Mouse (Mus musculus) limb, embryonic 11.5 days (tissue): ENCODE results near the gene Inafm1. TPM values are rescaled to one million over a fixed set of nuclear protein-coding genes. Genes with fewer than 3 reads are reported as not detected.
A peak's percentile ranks its signal among the peaks of the same experiment; 100 is the strongest.
"Not testable (repeated sequence)": the region's sequence is repeated elsewhere in the genome, so short reads cannot be mapped to it uniquely, and the experiment has no call there.

Source experiments
- ATAC-seq: fragments of 200-750 bp; cut with Nextera tagmentation; 2 replicates; pipeline ENCODE4 v1.8.0; 2017; ENCODE audit warnings: low read depth; ENCODE audit not compliant: insufficient number of reproducible peaks, low FRiP score, low TSS enrichment
- DNase-seq: peaks from one replicate; pipeline ENCODE4 v3.0.0-alpha.2; 2015; ENCODE audit warnings: low spot score
- H3K27ac ChIP-seq: fragments of 300-500 bp; sonication (generic); replicated peaks from 2 replicates; pipeline ENCODE4 v1.5.1; 2014; ENCODE audit warnings: low read depth, mild to moderate bottlenecking, low read length
- H3K27me3 ChIP-seq: fragments of 300-500 bp; sonication (generic); 2 replicates; pipeline ENCODE4 v1.6.1; 2014; ENCODE audit warnings: mild to moderate bottlenecking, low read length, mixed read lengths; ENCODE audit not compliant: control insufficient read depth, insufficient read depth
- H3K36me3 ChIP-seq: fragments of 300-500 bp; sonication (generic); 2 replicates; pipeline ENCODE4 v1.6.1; 2014; ENCODE audit warnings: mild to moderate bottlenecking, low read length, moderate library complexity, mixed read lengths; ENCODE audit not compliant: control insufficient read depth, insufficient read depth
- H3K4me1 ChIP-seq: fragments of 300-500 bp; sonication (generic); 2 replicates; pipeline ENCODE4 v1.6.1; 2014; ENCODE audit warnings: low read length, mixed read lengths; ENCODE audit not compliant: control insufficient read depth, insufficient read depth
- H3K4me2 ChIP-seq: fragments of 300-500 bp; sonication (generic); 2 replicates; pipeline ENCODE4 v1.6.1; 2014; ENCODE audit warnings: low read depth, mild to moderate bottlenecking, moderate library complexity; ENCODE audit not compliant: severe bottlenecking
- H3K4me3 ChIP-seq: fragments of 300-500 bp; sonication (generic); 2 replicates; pipeline ENCODE4 v1.5.1; 2014; ENCODE audit warnings: low read depth, low read length
- H3K9ac ChIP-seq: fragments of 300-500 bp; sonication (generic); 2 replicates; pipeline ENCODE4 v1.6.1; 2014; ENCODE audit warnings: mild to moderate bottlenecking, low read length
- H3K9me3 ChIP-seq: fragments of 300-500 bp; sonication (generic); 2 replicates; pipeline ENCODE4 v1.6.1; 2016; ENCODE audit warnings: low read length; ENCODE audit not compliant: control insufficient read depth
- WGBS: fragments of 180-500 bp; shearing (Covaris S2); extraction: QIAGEN DNeasy Blood & Tissue Kit; methylation state at CpG from one replicate; pipeline ENCODE4 v1.1.7; 2014; 5-methylcytosine and 5-hydroxymethylcytosine counted together
- polyA plus RNA-seq: library from polyadenylated mRNA; unstranded; fragments of >200 nt; fragmentation: Nextera tagmentation; extraction: Ambion mirVana; gene quantifications from 2 replicates; pipeline ENCODE4 v1.2.1, GENCODE M21; 2014

Gene Inafm1
- polyA plus RNA-seq, 1 experiment from 2014 or later = 7.9 TPM

DNA sequence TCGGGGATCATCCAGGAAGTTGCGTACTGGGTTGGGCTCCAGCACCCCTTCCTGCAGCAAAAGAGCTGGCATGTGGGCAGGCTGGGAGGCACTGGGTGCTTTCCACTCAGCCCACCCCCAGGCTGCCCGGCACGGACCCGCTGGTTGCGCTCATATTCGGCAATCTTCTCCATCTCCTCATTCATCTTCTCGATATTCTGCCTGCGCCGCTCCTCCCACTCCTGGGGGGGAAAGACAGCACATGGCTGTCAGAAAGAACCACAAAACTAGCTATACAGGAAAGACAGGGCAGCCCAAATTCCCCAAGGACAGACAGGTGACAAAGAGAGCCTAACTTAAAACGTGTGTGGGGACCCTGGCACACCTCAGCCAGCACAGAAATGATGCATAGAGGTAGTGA lies 7.3 kb upstream of the Inafm1 start:
- no peak overlapping the region for H3K27ac ChIP-seq
- no peak overlapping the region for H3K4me3 ChIP-seq
- no peak for DNase-seq
- WGBS = 87% methylated on average over 11 of the region's 11 CpGs
- no peaks in the 10 kb centered on the region for H3K9me3 ChIP-seq
- 0 out of 2 replicates have a peak, but pooled peaks cover 5% of the 10 kb centered on the region for H3K4me1 ChIP-seq
- ATAC-seq = no peak
- H3K36me3 ChIP-seq = peaks cover 21% of the 10 kb centered on the region
- H3K27me3 ChIP-seq = no peaks in the 10 kb centered on the region
- no peak overlapping the region for H3K9ac ChIP-seq
- H3K4me2 ChIP-seq = no peak overlapping the region

DNA sequence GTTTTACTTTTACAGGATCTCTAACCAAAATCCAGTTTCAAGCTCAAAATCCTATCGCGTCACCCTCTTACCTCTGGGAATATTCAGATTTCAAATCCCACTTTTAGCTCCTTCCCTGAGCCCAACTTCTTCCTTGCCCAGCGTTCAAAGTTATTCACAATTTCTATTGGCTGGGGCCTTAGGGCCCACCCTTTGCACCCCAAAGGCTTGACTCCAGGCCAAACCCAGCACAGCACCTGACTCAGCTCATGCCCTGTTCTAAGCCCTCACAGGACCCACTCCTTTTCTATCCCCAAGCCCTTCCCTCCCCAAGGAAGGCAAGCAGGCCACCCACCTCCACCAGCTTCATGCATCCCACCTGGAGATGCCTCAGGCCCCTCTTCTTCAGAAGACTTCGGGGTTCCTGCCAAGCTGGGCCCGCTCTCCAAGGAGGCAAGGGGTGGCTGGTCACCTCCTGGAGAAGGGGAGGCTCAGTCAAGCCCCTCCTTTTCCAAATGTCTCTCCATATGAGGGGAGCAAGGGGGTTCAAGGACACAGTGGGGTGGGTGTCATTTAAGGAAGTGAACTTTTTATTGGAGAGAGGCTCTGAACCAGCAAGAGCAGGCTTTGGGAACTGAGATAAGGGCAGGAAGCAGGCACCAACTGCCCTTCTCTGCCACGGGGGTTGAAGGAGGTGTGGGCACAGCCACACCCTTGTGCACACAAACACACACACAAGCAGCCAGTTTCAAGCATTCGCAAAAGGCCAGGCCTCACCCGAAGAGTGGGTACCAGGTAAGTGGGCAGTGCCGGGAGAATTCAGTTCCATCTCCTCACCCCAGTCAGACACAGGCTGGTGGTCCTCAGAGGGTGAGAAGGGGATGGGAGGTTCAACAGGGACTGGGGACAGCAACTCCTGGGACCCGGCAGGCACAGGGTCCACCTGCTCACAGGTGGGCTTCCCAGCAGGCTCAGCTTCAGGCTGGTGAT lies 1.8 kb upstream of the Inafm1 start:
- no peak overlapping the region for H3K9ac ChIP-seq
- ATAC-seq (no peak), DNase-seq (no peak)
- H3K4me3 ChIP-seq = no peak overlapping the region
- H3K4me2 ChIP-seq = no peak overlapping the region
- H3K36me3 ChIP-seq = peaks cover 10% of the 10 kb centered on the region
- no peaks in the 10 kb centered on the region for H3K27me3 ChIP-seq
- H3K27ac ChIP-seq = no peak overlapping the region
- H3K9me3 ChIP-seq = no peaks in the 10 kb centered on the region
- H3K4me1 ChIP-seq = peaks cover 14% of the 10 kb centered on the region
- WGBS = 83% methylated on average over 10 of the region's 10 CpGs

DNA sequence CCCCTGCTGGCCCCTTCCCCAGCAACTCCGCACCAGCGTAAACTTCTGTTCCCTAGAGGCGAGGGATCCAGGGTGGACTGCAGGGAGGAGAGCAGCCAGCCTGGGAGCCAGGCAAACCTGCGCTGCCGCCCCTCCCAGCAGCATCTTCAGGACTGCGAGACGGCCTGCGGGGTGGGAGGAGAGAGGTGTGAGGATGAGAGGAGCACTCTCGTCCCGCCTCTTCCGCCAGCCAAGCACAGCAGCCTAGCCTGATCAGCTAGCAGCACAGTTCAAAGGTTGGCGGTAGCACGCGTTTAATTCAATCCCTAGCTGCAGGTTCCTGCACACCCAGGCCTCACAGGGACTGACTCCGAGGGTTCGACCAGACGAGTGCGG lies 336 bp upstream of the Inafm1 start:
- peak; percentile 57 for ATAC-seq
- Histone ChIP-seq H3K27me3 (no peaks in the 10 kb centered on the region), H3K4me2 (peak overlapping the region; percentile 98), H3K9me3 (no peaks in the 10 kb centered on the region), H3K36me3 (peaks cover 10% of the 10 kb centered on the region), H3K4me3 (peak overlapping the region; percentile 66), H3K9ac (peak overlapping the region; percentile 52; the same call in 1 of the 2 replicates), H3K27ac (peak overlapping the region; percentile 56; the same call in 1 of the 2 replicates), H3K4me1 (peaks cover 14% of the 10 kb centered on the region)
- whole genome bisulfite sequencing = under 1% methylated on average over 18 of the region's 18 CpGs
- DNase-seq = no peak

DNA sequence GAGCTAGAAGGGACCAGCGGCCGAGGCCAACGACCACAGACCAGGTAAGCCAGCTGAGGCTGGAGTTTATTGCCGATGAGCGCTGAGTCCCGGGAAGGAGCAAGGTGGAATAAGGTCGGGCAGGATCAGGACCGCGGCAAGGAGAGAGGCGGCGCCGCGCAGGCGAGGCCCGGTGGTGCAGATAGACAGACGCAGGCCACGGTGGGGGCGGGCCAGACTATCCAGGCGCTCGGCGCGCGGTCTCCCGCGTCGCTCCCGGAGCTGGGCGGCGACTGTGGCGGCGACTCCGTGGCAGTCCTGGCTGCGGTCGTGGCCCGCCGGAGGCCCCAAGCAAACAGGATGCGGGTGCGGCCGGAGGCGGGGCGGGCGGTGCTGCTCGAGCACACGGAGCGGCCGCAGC lies 736 bp downstream of the Inafm1 start:
- Histone ChIP-seq H3K9me3 (no peaks in the 10 kb centered on the region), H3K36me3 (peaks cover 7% of the 10 kb centered on the region), H3K4me2 (peak overlapping the region; percentile 98), H3K4me1 (peaks cover 14% of the 10 kb centered on the region), H3K27me3 (no peaks in the 10 kb centered on the region), H3K27ac (peak overlapping the region; percentile 80), H3K4me3 (peak overlapping the region; percentile 66), H3K9ac (peak overlapping the region; percentile 61)
- DNase-seq = peak; percentile 74
- under 1% methylated on average over 43 of the region's 46 CpGs for WGBS
- peak; percentile 75 for ATAC-seq

DNA sequence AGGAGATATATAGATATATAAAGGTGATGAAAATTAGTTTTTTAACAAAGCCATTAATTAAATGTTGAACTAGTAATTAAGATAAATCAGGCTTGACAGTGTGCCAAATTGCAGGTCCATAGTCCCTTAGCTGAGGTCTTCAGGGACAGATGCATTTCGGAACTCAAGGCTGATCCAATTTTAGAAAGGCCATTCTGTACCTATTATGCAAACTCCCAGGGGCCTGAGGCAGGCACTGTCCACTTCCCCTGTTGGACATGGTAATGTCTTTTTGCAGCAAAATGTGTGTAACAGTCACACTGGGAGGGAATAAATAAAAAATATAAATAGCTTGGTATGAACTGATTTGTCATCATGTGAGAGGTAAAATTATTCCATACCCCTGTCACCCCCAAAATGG lies 2.3 kb downstream of the Inafm1 start:
- H3K4me2 ChIP-seq = no peak overlapping the region
- 65% methylated on average over 1 of the region's 1 CpGs for WGBS
- ATAC-seq = no peak

DNA sequence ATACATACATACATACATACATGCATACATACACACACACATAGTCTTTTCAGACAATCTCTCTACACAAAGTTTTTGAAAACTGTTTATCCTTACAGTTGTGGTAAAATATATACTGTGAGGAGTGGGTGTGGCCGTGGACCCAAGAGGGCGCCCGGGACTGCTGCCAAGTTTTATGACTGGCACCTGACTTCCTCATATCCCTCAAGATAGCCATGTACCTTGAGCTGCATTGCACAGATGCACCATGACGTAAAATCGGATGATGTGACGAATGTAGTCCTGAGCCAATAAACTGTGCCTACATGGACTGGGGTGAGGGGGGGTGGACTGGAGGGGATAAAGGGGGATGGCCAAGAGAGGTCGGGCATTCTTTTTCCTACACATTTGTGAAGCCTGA lies 6.8 kb downstream of the Inafm1 start:
- not testable (repeated sequence) for H3K4me1 ChIP-seq, H3K9me3 ChIP-seq, H3K9ac ChIP-seq, H3K4me2 ChIP-seq, H3K27me3 ChIP-seq, ATAC-seq, H3K4me3 ChIP-seq, H3K36me3 ChIP-seq, DNase-seq, H3K27ac ChIP-seq
- WGBS = 86% methylated on average over 7 of the region's 7 CpGs

More for the DNA sequence above, 2.3 kb downstream of the Inafm1 start:
- H3K27me3 ChIP-seq = no peaks in the 10 kb centered on the region
- H3K9ac ChIP-seq = no peak overlapping the region
- DNase-seq = no peak
- H3K27ac ChIP-seq = no peak overlapping the region
- H3K4me3 ChIP-seq = no peak overlapping the region
- H3K4me1 ChIP-seq = peaks cover 14% of the 10 kb centered on the region
- no peaks in the 10 kb centered on the region; the same call in 1 of the 2 replicates for H3K36me3 ChIP-seq
- no peaks in the 10 kb centered on the region for H3K9me3 ChIP-seq

DNA sequence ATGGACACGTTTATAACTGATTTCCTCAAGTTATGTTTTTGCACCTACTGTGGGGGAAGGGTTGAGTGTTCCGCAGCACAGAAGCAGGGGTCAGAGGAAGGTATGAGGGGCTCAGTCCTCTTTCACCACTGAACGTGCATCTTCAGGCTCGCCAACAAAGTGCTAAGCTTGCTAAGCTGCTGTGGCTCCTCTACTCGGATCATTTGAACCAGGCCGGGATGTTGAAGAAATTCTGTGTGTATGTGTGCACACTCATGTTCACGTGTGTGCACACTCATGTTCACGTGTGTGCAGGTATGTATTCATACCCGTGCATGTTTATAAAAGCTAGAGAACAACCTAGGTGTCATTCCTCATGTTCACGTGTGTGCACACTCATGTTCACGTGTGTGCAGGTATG lies 7.6 kb downstream of the Inafm1 start:
- no peak for DNase-seq
- Histone ChIP-seq H3K4me1 (no peaks in the 10 kb centered on the region), H3K9me3 (peaks cover 3% of the 10 kb centered on the region; the same call in 1 of the 2 replicates), H3K9ac (no peak overlapping the region), H3K27ac (no peak overlapping the region), H3K36me3 (no peaks in the 10 kb centered on the region), H3K4me3 (no peak overlapping the region), H3K4me2 (no peak overlapping the region), H3K27me3 (no peaks in the 10 kb centered on the region)
- no peak for ATAC-seq
- 87% methylated on average over 11 of the region's 11 CpGs for WGBS

DNA sequence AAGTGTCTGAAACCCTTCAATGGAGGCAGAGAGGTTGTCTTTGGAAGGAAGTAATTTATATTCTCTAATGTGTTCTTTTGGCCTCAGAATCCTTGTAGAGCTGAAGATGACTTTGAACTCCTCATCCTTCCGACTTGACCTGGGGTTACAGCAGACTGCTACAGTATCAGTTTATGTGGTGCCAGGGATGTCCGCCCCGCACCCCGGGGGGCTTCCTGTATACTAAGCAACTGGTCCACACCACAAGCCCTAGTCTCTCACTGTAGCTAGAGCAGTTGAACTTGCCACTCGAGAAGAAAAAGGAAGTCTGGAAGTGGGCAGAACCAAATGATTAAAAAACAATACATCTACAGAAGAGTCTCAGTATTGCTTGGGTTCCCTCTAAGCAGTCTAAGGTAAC lies 9.6 kb downstream of the Inafm1 start:
- no peak overlapping the region for H3K4me2 ChIP-seq
- no peaks in the 10 kb centered on the region for H3K36me3 ChIP-seq
- no peak overlapping the region for H3K4me3 ChIP-seq
- H3K27me3 ChIP-seq = no peaks in the 10 kb centered on the region
- no peaks in the 10 kb centered on the region for H3K4me1 ChIP-seq
- no peak overlapping the region for H3K27ac ChIP-seq
- DNase-seq (no peak), ATAC-seq (no peak)
- H3K9me3 ChIP-seq = peaks cover 3% of the 10 kb centered on the region; the same call in 1 of the 2 replicates
- 88% methylated on average over 5 of the region's 5 CpGs for WGBS
- no peak overlapping the region for H3K9ac ChIP-seq
